Mouse (Mus musculus): ENCODE data around the gene Gm14401.
"Not testable (repeated sequence)": the region's sequence is repeated elsewhere in the genome, so short reads cannot be mapped to it uniquely, and the experiment has no call there.

DNA sequence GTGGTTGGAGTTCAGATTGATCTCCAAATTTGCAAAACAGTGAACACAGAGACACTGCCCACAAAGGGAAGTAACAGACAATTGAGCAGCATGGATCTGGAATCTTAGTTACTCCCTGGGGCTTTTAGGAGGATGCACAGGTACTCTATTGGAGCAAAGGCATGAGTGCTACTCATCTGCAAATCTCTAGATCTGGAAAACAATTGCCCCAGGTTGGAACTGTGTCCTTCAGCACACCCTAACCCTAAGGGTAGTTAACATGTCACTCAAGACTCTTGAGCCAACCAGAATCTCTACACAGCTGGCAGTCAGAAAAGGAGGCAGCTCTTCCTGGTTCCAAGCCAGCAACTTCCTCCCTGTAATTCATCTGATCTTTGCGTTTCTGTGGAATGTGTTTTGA, 5.7 kb downstream of the Gm14401 start:
- not testable (repeated sequence) for TF ChIP-seq MYOD1 (IDR thresholded peaks at IDR 0.05; ENCODE audit: control insufficient read depth in 1 of 3, insufficient read length in 2 of 3, low read depth in 2 of 3); USF1 (IDR thresholded peaks at IDR 0.05; ENCODE audit: low read depth); POLR2A (IDR thresholded peaks at IDR 0.05; ENCODE audit: insufficient read length, low read depth); POLR2AphosphoS2 (IDR thresholded peaks at IDR 0.05; ENCODE audit: insufficient read length, low read depth); TCF3 (IDR thresholded peaks at IDR 0.05; ENCODE audit: insufficient read length, low read depth); MYOG (IDR thresholded peaks at IDR 0.05; ENCODE audit: control insufficient read depth in 1 of 3, insufficient read depth in 1 of 3, insufficient read length in 2 of 3, low read depth in 2 of 3); CEBPB (IDR thresholded peaks at IDR 0.05; ENCODE audit: insufficient read depth, poor library complexity, severe bottlenecking); MAX (IDR thresholded peaks at IDR 0.05; ENCODE audit: low read depth); E2F4 (IDR thresholded peaks at IDR 0.05; ENCODE audit: insufficient read depth); TCF12 (IDR thresholded peaks at IDR 0.05; ENCODE audit: insufficient read depth, poor library complexity, severe bottlenecking); SRF (IDR thresholded peaks at IDR 0.05; ENCODE audit: control insufficient read depth, insufficient read length, low read depth); REST (IDR thresholded peaks at IDR 0.05; ENCODE audit: insufficient read depth, insufficient read length)

Measured in myocyte (in vitro differentiated cells).